Mouse (Mus musculus) small intestine, adult 2 months (tissue): Measurements from ENCODE around the gene Osbpl9. TPM values are rescaled to one million over a fixed set of nuclear protein-coding genes. Genes with fewer than 3 reads are reported as not detected.

Experiments
- H3K27ac ChIP-seq: fragments of 200-500 bp; 2 replicates; pipeline ENCODE4 v1.5.1; 2012; ENCODE audit warnings: low read depth, low read length, control low read depth, inconsistent platforms; ENCODE audit not compliant: insufficient read depth
- H3K27me3 ChIP-seq: fragments of 200-500 bp; 2 replicates; pipeline ENCODE4 v1.6.1; 2012; ENCODE audit warnings: mild to moderate bottlenecking, moderate library complexity, low read length, inconsistent platforms; ENCODE audit not compliant: control insufficient read depth, insufficient read depth
- H3K36me3 ChIP-seq: fragments of 200-500 bp; 2 replicates; pipeline ENCODE4 v1.6.1; 2012; ENCODE audit warnings: mild to moderate bottlenecking, low read length, control low read depth, inconsistent platforms; ENCODE audit not compliant: control insufficient read depth, insufficient read depth
- H3K4me1 ChIP-seq: fragments of 200-500 bp; 2 replicates; pipeline ENCODE4 v1.6.1; 2012; ENCODE audit warnings: low read length, inconsistent platforms, mixed read lengths; ENCODE audit not compliant: control insufficient read depth, insufficient read depth, insufficient read length
- H3K4me3 ChIP-seq: fragments of 200-500 bp; 2 replicates; pipeline ENCODE4 v1.5.1; 2012; ENCODE audit warnings: low read depth, mild to moderate bottlenecking, control low read depth, inconsistent platforms, low read length, moderate library complexity
- CTCF ChIP-seq: fragments of 200-500 bp; IDR thresholded peaks from 2 replicates; pipeline ENCODE4 v1.5.1; 2012; ENCODE audit warnings: low read depth, mild to moderate bottlenecking, control low read depth, inconsistent platforms, low read length, moderate library complexity, mixed read lengths; ENCODE audit not compliant: insufficient replicate concordance, insufficient read length; ENCODE audit errors: extremely low read depth
- POLR2A ChIP-seq: fragments of 200-500 bp; IDR thresholded peaks from 2 replicates; pipeline ENCODE4 v1.6.1; 2012; ENCODE audit warnings: low read depth, mild to moderate bottlenecking, control low read depth, inconsistent platforms, low read length, moderate library complexity
- WGBS: fragments of 180-500 bp; shearing (Covaris S2); methylation state at CpG from one replicate; pipeline ENCODE4 v1.1.7; 2018; 5-methylcytosine and 5-hydroxymethylcytosine counted together
- polyA plus RNA-seq: library from polyadenylated mRNA; depleted of rRNA; stranded (reverse); fragments of >200 nt; gene quantifications from 2 replicates; pipeline ENCODE4 v1.2.3, GENCODE M21; 2012

The Osbpl9 gene
- polyA plus RNA-seq, 1 experiment, result 29.5 TPM

DNA sequence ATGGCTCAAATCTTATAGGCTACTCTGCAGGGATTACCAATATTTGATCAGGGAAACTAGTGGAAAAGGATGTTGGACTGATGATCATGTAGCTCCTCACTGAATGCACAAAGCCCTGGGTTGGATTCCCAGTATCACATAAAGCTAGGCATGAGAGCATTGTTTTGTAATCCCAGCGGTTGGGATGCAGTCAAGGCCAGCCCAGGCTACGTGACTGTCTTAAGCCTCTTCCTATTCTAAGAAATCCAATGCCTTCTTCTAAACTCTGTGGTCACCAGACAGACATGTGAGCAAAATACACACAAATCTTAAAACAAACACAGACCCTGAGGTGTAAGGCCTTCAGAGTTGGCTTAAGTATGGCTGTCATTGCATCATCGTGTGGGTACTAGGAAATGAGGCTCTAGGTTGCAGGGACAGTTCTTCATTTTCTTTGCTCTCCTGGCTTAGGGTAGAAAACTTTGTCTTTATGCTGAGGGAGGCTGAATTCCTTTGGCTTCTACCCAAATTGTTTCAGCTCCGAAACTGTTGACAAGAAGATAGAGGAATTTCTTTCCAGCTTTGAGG is 142.7 kb downstream of the Osbpl9 start:
- TF ChIP-seq POLR2A (no peak), CTCF (no peak)
- H3K36me3 ChIP-seq, result peaks cover 79% of the 10 kb centered on the region
- no peak overlapping the region for H3K4me3 ChIP-seq
- 78% methylated on average over 4 of the region's 4 CpGs for WGBS
- H3K27ac ChIP-seq, result no peak overlapping the region
- H3K27me3 ChIP-seq, result no peaks in the 10 kb centered on the region
- no peaks in the 10 kb centered on the region for H3K4me1 ChIP-seq

DNA sequence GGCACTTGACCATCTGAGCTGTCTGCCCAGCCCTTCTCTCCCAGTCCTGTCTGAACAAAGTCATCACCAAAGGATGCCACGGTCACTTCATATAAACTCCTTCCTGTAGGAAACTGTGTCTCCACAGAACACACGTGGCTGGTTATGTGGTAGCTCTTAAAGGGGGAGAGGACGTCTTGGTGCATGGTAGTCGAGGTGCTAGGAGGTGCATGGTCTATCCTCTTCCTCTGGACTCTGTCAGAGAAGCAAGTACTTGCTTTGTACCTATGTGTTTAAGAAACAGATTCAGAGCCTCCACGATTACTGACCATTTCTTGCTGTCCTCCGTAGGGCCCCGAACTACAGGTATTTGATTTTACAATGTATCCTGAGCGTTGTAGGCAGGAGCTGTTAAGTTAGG is 144.4 kb downstream of the Osbpl9 start:
- WGBS, result 94% methylated on average over 8 of the region's 8 CpGs
- Histone ChIP-seq H3K4me1 (no peaks in the 10 kb centered on the region), H3K36me3 (peaks cover 72% of the 10 kb centered on the region), H3K27me3 (no peaks in the 10 kb centered on the region), H3K27ac (no peak overlapping the region), H3K4me3 (no peak overlapping the region)
- TF ChIP-seq POLR2A (no peak), CTCF (no peak)

DNA sequence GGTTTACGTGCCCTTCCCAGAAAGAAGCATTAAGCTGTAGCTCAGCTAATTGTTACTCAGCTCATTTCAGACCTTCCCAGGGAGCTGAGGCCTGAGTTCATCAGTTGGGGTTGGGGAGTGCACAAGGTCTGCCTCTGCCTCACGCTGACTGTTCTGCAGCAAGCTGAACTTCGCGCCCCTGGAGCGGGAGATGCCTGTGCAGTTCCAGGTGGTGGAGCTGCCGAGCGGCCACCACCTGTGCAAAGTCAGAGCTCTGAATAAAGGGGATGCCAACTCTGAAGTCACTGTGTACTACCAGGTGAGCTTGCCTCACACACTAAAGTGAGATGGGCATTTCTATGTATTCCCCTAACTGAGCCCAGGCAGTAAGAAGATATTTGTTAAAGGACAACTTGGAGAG is 145.7 kb downstream of the Osbpl9 start:
- TF ChIP-seq POLR2A, result no peak
- TF ChIP-seq CTCF, result no peak
- Histone ChIP-seq H3K4me1 (no peaks in the 10 kb centered on the region), H3K27me3 (no peaks in the 10 kb centered on the region), H3K27ac (no peak overlapping the region), H3K36me3 (peaks cover 66% of the 10 kb centered on the region), H3K4me3 (no peak overlapping the region)
- 85% methylated on average over 7 of the region's 7 CpGs for WGBS

DNA sequence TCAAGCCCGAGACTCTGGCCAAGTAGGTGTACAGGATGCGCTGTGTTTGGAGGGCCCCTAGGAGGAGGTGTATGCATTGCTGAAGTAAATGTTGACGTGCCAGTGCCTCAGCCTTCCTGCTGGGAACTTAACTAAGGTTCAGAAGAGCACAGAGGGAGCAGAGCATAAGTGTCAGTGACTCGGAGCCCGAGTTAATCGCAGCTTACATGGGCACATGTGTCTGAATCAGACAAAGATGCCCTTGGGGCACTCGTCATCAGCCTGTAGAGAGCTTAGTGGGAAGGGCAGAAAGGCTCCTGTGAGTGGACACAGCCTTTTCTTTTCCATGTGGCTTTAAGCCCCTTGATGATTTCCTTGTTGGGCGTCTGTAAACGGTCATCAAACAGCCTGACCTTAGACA is 148.1 kb downstream of the Osbpl9 start:
- no peak overlapping the region for H3K27ac ChIP-seq
- WGBS, result 91% methylated on average over 9 of the region's 9 CpGs
- H3K36me3 ChIP-seq, result peaks cover 59% of the 10 kb centered on the region

DNA sequence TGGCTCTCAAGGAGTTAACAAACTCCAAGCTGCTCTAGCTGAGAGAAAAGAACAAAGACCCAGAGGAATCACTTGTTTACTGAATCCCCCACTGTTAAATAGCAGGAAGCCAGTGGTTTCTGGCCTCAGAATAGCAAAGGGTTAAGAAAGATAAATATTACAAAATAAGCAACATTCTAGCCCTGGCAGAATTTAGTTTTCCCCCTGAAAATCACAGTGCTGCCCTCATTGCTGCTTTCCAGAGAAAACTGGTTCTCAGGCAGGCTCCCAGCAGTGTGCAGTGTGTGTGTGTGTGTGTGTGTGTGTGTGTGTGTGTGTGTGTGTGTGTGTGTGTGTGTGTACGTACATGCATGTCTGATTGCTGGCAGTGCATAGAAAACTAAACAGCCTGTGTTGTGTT is 149.8 kb downstream of the Osbpl9 start:
- Histone ChIP-seq H3K4me1 (no peaks in the 10 kb centered on the region), H3K27me3 (no peaks in the 10 kb centered on the region), H3K4me3 (no peak overlapping the region), H3K36me3 (peaks cover 51% of the 10 kb centered on the region), H3K27ac (no peak overlapping the region)
- 75% methylated on average over 1 of the region's 1 CpGs for WGBS
- TF ChIP-seq POLR2A (no peak), CTCF (no peak)

More for the DNA sequence above, 148.1 kb downstream of the Osbpl9 start:
- no peak for TF ChIP-seq CTCF
- TF ChIP-seq POLR2A, result no peak
- no peaks in the 10 kb centered on the region for H3K4me1 ChIP-seq
- H3K4me3 ChIP-seq, result no peak overlapping the region
- no peaks in the 10 kb centered on the region for H3K27me3 ChIP-seq

DNA sequence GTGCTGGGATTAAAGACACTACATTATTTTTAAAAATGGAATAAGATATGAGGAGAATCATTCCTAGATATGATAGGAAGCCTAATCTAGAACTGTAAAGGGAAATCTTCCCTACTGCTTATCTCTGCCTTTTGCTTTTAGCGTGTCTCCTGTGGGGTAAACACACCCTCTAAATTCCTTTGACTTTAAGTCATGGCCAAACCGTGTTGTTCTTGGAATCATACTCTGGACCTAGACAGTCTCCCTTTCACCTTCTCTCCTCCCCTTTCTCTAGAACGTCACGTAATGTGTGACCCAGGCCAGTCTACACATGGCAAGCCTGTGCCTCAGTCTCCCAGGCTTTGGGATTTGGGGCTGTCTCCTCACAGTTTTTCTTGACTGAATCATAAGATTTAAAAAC is 153.8 kb downstream of the Osbpl9 start:
- Histone ChIP-seq H3K27ac (no peak overlapping the region), H3K36me3 (peaks cover 53% of the 10 kb centered on the region), H3K27me3 (no peaks in the 10 kb centered on the region), H3K4me1 (no peaks in the 10 kb centered on the region), H3K4me3 (no peak overlapping the region)
- no peak for TF ChIP-seq CTCF
- TF ChIP-seq POLR2A, result no peak
- 70% methylated on average over 4 of the region's 4 CpGs for WGBS

DNA sequence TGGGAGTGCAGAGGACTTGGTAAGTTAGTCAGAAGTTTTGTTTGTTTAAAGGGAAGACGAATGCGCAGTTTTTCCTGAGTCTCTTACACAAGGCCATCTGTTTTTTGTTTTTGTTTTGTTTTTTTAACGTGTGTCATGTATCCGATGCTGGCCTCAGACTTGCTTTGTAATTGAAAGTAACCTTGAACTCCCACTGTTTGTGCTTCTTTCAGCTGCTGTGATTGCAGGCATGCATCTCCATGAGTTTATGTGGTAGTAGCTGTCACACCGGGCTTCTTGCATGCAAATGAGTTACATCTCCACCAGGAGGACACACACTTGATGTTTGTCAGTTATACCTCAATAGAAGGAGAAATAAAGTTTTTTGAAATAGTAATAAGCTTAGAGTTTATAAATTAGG is 158.3 kb downstream of the Osbpl9 start:
- Histone ChIP-seq H3K36me3 (peaks cover 63% of the 10 kb centered on the region), H3K4me1 (no peaks in the 10 kb centered on the region), H3K27me3 (no peaks in the 10 kb centered on the region), H3K4me3 (no peak overlapping the region), H3K27ac (no peak overlapping the region)
- TF ChIP-seq POLR2A, result no peak
- no peak for TF ChIP-seq CTCF
- WGBS, result 78% methylated on average over 5 of the region's 5 CpGs
